Mouse (Mus musculus): ENCODE results near the gene Dazl. TPM values are rescaled to one million over a fixed set of nuclear protein-coding genes. Genes with fewer than 3 reads are reported as not detected.

The Dazl gene
- polyA plus RNA-seq, 1 experiment from 2014 or later, result 0.31 TPM

DNA sequence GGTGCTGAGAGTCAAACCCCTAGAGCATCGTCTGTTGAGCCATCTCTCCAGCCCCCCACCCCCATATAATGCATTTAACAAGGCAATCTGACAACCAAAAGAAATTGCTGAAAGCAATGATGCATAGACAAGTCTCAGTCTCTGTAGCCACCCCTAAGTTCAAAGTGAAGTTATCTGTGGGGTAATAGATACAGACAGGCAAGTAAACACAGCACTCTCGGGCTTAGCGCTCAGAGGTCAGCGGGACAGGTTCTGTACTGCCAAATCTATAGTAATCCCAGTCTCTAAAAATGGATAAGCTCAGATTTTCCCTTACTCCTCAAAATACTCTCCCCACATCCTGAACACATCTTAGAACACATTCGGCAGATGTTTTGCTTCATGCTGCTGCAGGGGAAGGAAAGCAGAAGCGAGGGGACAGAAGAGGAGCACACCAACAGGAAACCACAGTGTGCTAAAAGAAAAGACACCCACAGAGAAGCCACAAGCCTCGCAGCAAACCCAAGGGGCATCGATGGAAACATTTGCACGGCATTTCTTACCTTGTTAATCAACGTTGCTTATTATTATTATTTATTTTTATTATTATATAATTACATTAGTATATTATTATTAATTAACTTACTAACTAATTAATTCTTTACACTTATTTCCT, 16.8 kb upstream of the Dazl start:
- ATAC-seq (ENCODE audit: borderline replicate concordance, extremely low read depth, low FRiP score, low TSS enrichment), result peak; percentile 59; the same call in 1 of the 2 replicates
- no peak overlapping the region for H3K27ac ChIP-seq
- no peak overlapping the region for H3K9ac ChIP-seq
- WGBS, result 48% methylated on average over 10 of the region's 10 CpGs
- no peaks in the 10 kb centered on the region for H3K4me1 ChIP-seq
- no peaks in the 10 kb centered on the region for H3K9me3 ChIP-seq
- H3K4me3 ChIP-seq, result no peak overlapping the region
- H3K36me3 ChIP-seq, result no peaks in the 10 kb centered on the region
- H3K4me2 ChIP-seq, result no peak overlapping the region
- no peaks in the 10 kb centered on the region for H3K27me3 ChIP-seq

DNA sequence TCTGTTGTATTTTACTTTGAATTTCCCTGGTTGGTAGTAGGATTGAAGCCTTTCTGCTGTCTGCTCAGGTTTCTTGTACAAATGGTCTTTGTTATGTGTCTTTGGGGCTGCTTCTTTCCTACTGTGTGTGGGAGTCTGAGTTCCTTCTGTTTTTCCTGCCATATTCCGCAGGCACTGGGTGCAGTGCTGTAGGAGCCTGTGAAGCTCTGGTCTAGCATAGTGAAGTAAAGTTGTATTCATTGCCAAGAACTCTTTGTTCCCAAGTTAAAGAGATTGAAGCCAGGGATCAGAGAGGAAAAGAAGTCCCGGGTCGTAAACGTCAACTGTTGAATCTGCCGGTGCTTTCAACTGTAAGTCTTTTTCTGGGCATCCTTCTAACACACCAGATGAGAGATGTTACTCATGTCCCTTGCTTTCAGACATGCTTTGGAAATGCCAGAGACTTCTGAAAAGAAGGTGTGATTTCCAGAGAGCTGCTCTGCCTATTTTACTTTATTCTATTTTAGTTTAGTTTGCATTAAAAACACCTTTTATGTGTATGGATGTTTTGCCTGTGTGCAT, 16.2 kb upstream of the Dazl start:
- H3K9ac ChIP-seq, result no peak overlapping the region
- no peaks in the 10 kb centered on the region for H3K27me3 ChIP-seq
- H3K36me3 ChIP-seq, result no peaks in the 10 kb centered on the region
- no peak overlapping the region for H3K27ac ChIP-seq
- H3K4me3 ChIP-seq, result no peak overlapping the region
- WGBS, result 53% methylated on average over 5 of the region's 5 CpGs
- no peak for ATAC-seq (ENCODE audit: borderline replicate concordance, extremely low read depth, low FRiP score, low TSS enrichment)
- H3K9me3 ChIP-seq, result no peaks in the 10 kb centered on the region
- no peak overlapping the region for H3K4me2 ChIP-seq
- no peaks in the 10 kb centered on the region for H3K4me1 ChIP-seq

DNA sequence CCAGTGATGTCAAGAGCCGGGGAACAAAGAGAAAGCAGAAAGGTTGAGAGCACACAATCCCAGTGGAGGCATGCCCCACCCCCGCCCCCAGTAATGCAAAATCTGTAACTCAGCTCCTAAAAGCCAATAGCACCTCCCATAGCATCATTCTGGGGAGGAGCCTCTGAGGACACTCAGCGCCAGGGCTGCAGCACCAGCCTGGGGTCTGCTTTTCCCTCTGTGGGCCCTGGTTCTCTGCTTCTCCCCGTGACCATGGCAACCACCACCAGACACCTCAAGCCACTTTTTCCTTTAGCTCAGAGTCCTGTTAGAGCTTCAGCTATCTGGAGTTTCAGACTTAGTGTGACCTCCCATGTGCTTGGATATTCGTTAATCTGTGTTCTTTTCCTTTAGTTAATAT, 15.4 kb upstream of the Dazl start:
- no peak for ATAC-seq (ENCODE audit: borderline replicate concordance, extremely low read depth, low FRiP score, low TSS enrichment)
- no peaks in the 10 kb centered on the region for H3K27me3 ChIP-seq
- no peaks in the 10 kb centered on the region for H3K4me1 ChIP-seq
- no peak overlapping the region for H3K27ac ChIP-seq
- no peak overlapping the region for H3K4me2 ChIP-seq
- 41% methylated on average over 5 of the region's 5 CpGs for WGBS
- no peak overlapping the region for H3K9ac ChIP-seq
- no peaks in the 10 kb centered on the region for H3K9me3 ChIP-seq
- no peak overlapping the region for H3K4me3 ChIP-seq
- H3K36me3 ChIP-seq, result no peaks in the 10 kb centered on the region

DNA sequence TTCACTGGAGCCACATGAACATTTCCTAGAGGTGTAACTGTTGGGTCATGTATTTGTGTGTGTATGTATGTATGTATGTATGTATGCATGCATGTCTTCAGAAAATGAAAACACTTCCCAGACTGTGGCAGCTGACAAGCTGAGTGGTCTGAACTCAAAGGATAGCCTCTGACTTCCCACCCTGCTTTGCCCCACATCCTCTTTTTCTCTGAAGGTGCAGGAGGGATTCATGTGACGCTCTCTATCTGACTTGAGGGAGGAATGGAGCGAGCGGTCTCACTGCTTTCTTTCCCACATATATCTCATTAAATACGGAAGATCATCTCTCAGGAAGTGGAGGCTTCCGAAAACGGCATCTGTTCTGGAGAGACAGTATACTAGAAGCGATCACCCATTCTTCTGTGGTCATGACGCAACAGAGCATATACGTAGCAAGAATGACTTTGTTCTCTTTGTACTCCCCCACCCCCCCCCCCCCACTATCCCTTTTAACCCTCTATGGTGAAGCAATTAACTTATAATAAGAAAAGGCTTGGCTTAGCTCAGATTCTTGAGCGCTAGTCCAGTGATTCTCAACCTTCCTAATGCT, 14.7 kb upstream of the Dazl start:
- Histone ChIP-seq H3K4me1 (no peaks in the 10 kb centered on the region), H3K27me3 (no peaks in the 10 kb centered on the region), H3K27ac (no peak overlapping the region), H3K9me3 (no peaks in the 10 kb centered on the region), H3K36me3 (no peaks in the 10 kb centered on the region), H3K9ac (no peak overlapping the region), H3K4me2 (no peak overlapping the region), H3K4me3 (no peak overlapping the region)
- no peak for ATAC-seq (ENCODE audit: borderline replicate concordance, extremely low read depth, low FRiP score, low TSS enrichment)
- 82% methylated on average over 10 of the region's 10 CpGs for WGBS

DNA sequence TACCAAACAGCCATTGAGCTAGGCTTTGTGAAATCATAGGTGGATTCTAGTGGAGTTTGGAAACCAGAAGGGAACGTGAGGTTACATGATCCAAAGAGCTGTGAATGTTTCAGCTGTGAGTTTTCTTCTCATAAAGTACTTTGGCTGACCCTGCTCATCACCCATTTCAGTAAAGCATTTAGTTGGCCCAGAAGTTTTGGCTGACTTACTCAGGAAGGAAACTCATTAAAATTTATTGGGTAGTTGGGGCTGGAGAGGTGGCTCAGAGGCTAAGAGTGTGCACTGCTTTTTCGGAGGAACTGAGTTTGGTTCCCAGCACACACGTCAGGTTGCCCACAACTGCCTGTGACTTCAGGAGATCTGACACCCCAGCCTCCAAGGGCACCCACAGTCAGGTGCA, 9.4 kb upstream of the Dazl start:
- H3K27ac ChIP-seq, result no peak overlapping the region
- H3K9me3 ChIP-seq, result no peaks in the 10 kb centered on the region
- no peaks in the 10 kb centered on the region for H3K36me3 ChIP-seq
- no peak overlapping the region for H3K4me3 ChIP-seq
- no peak for ATAC-seq (ENCODE audit: borderline replicate concordance, extremely low read depth, low FRiP score, low TSS enrichment)
- 70% methylated on average over 3 of the region's 3 CpGs for WGBS
- H3K4me2 ChIP-seq, result no peak overlapping the region
- H3K27me3 ChIP-seq, result no peaks in the 10 kb centered on the region
- H3K9ac ChIP-seq, result no peak overlapping the region
- no peaks in the 10 kb centered on the region for H3K4me1 ChIP-seq

DNA sequence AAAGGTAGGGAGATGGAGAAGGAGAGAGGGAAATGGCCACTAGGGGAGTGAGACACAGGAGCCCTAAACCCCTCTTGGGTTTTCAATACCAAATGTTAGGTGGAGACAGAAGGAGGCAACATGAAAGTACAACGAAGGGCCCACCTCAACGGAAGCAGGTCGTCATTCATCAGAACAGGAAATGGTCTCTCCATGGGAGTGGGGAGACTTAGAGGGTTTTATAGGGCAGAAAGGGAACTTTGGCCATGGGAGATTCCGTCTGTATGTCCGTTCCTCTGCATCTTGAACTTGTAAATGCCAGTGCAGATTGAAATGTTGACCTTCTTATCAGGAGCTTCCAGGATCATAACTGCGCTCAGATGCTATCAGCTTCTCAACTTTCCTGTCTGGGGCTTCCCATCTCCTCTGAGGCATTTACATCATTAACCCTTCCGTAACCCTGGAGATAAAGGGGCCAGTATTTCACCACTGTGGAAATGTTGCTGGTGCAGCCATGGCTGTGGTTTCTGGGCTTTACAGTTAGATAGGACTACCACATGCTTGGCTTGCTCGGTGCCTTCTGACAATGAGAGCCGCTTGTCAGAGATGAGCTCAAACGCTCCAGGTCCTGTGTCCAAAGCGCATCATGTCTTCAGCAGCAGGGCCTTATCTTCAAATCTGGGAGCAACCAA, 6.9 kb upstream of the Dazl start:
- Histone ChIP-seq H3K36me3 (no peaks in the 10 kb centered on the region), H3K4me1 (no peaks in the 10 kb centered on the region), H3K27ac (no peak overlapping the region), H3K27me3 (no peaks in the 10 kb centered on the region), H3K9me3 (no peaks in the 10 kb centered on the region), H3K4me2 (no peak overlapping the region), H3K4me3 (no peak overlapping the region), H3K9ac (no peak overlapping the region)
- no peak for ATAC-seq (ENCODE audit: borderline replicate concordance, extremely low read depth, low FRiP score, low TSS enrichment)
- WGBS, result 68% methylated on average over 11 of the region's 11 CpGs

DNA sequence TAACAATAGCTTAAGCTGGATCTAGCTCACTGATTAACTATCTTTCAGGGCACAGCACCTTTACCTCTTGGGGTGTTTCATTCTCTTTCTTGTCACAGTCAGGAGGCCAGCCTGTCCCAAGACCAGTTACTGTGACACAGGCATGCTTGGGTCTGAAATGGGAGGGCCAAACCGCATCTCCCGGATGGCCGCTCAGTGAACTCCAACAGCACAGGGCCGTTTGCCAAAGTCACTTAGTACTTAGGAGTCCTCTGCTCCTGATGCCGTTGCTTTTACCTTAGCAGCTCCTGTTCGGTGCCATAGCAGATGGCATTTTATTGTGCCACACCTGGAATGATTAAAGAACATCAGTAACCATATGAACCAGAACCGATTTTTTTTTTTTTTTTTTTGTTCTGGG, 5.4 kb upstream of the Dazl start:
- no peaks in the 10 kb centered on the region for H3K27me3 ChIP-seq
- 70% methylated on average over 7 of the region's 7 CpGs for WGBS
- H3K4me3 ChIP-seq, result no peak overlapping the region
- H3K4me2 ChIP-seq, result no peak overlapping the region
- H3K27ac ChIP-seq, result no peak overlapping the region
- ATAC-seq (ENCODE audit: borderline replicate concordance, extremely low read depth, low FRiP score, low TSS enrichment), result no peak
- H3K9me3 ChIP-seq, result peaks cover under 1% of the 10 kb centered on the region; the same call in 1 of the 2 replicates
- no peak overlapping the region for H3K9ac ChIP-seq
- no peaks in the 10 kb centered on the region for H3K36me3 ChIP-seq
- no peaks in the 10 kb centered on the region for H3K4me1 ChIP-seq

DNA sequence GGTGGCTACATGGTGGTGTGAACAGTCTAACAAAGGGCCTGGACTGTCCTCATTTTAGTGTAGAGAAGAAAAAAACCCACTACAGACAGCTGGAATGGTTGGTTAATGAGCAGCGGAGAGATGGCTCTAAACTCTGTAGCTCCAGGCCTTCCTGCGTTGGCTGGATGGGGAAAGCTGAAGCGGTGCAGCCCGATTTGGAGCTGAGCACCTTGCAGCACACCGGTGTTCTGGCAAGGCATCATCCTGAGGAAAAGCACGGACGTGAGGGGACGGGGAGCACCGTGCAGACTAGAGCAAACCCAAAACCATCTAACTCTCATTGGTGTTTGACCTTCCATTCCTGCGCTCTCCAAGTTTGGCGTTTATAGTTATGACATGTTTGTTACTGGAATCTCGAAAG, 1.3 kb upstream of the Dazl start:
- no peak for ATAC-seq (ENCODE audit: borderline replicate concordance, extremely low read depth, low FRiP score, low TSS enrichment)
- 86% methylated on average over 12 of the region's 12 CpGs for WGBS
- H3K4me1 ChIP-seq, result peaks cover 3% of the 10 kb centered on the region; the same call in 1 of the 2 replicates
- H3K27me3 ChIP-seq, result no peaks in the 10 kb centered on the region
- H3K4me2 ChIP-seq, result no peak overlapping the region
- no peak overlapping the region for H3K9ac ChIP-seq
- H3K4me3 ChIP-seq, result no peak overlapping the region
- H3K9me3 ChIP-seq, result peaks cover 8% of the 10 kb centered on the region; the same call in 1 of the 2 replicates
- no peaks in the 10 kb centered on the region for H3K36me3 ChIP-seq
- H3K27ac ChIP-seq, result no peak overlapping the region

DNA sequence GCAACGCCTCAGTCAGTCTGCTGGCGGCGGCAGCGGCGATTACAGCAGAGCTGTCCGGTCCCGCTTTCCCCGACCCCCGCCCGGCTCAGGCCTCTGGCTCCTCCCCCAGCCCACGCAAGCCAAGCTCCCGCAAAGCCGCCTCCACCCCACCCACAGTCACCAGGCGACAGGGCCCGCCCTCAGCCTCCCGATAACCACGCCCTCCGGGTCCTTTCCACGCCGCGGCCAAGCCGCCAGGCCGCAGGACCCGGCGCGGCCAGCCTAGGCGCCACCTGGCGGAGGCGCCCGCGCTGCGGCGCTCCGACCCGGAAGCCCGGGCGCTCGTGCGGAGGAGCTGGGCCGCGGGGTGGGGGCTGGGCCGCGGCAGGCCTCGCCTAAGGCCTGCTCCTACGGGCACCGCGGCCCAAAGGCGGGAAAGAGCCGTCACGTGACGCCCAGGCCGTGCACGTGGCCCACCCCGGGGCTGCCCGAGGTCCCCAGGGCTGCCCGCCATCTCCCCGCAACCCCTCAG, 720 bp downstream of the Dazl start:
- Histone ChIP-seq H3K4me2 (peak overlapping the region; percentile 72), H3K36me3 (no peaks in the 10 kb centered on the region), H3K4me1 (peaks cover 3% of the 10 kb centered on the region; the same call in 1 of the 2 replicates), H3K27me3 (no peaks in the 10 kb centered on the region), H3K9ac (peak overlapping the region; percentile 53), H3K9me3 (peaks cover 8% of the 10 kb centered on the region; the same call in 1 of the 2 replicates), H3K4me3 (peak overlapping the region; percentile 47), H3K27ac (peak overlapping the region; percentile 66)
- 4% methylated on average over 42 of the region's 57 CpGs for WGBS
- peak; percentile 97 for ATAC-seq (ENCODE audit: borderline replicate concordance, extremely low read depth, low FRiP score, low TSS enrichment)

DNA sequence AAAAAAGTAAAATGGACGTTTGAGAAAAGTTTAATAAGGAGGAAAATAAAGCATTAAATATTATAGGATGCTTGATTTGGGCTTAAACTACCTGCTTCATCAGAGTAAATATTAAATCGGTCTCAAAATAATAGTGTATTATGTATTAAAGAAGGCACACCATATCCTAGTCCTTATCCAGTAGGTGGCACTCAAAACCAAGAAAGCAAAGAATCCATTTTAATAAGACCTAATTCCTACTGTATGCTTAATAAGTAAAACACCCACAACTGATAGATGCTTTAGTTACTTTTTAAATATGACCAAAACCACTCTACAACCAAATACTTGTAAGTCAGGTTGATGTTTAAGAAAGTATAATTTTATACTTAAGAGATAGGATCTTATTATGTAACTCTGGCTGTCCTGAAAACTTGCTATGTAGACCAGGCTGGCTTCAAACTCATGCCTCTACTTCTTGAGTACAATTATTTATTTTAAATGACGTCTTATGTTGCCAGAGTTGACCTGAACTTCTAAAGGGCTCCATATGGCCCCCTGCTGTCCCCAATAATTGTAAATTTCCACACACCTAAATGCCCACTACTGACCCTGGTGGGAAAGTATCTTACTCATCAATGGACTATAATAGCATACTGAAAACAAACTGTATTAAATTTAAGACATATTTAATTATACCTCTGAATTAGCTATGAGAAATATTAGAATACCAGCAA, 1.8 kb downstream of the Dazl start:
- no peaks in the 10 kb centered on the region for H3K36me3 ChIP-seq
- peaks cover 3% of the 10 kb centered on the region; the same call in 1 of the 2 replicates for H3K4me1 ChIP-seq
- H3K9ac ChIP-seq, result no peak overlapping the region
- H3K4me2 ChIP-seq, result no peak overlapping the region
- WGBS, result 10% methylated on average over 3 of the region's 3 CpGs
- H3K27me3 ChIP-seq, result no peaks in the 10 kb centered on the region
- ATAC-seq (ENCODE audit: borderline replicate concordance, extremely low read depth, low FRiP score, low TSS enrichment), result no peak
- no peak overlapping the region for H3K4me3 ChIP-seq
- H3K9me3 ChIP-seq, result peaks cover 8% of the 10 kb centered on the region; the same call in 1 of the 2 replicates
- no peak overlapping the region for H3K27ac ChIP-seq

DNA sequence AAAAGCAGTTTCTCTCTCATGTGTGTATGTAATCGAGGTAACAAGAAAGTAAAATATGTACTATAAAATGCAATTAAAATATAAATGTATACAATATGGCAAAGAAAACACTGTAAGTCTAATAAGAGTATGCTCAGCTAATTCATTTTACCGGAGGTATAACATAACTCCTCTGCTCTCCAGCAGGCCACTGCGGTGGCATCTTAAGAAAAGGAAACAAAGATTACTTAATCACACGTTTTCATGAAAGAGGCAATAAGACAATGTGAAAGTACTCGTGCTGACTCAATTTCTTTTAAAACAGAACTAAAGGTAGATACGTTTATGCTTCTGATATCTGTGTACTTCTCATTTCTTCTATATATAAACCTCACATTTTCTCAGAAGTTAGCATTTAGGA, 8.6 kb downstream of the Dazl start:
- Histone ChIP-seq H3K36me3 (no peaks in the 10 kb centered on the region), H3K9ac (no peak overlapping the region), H3K4me1 (no peaks in the 10 kb centered on the region), H3K4me2 (no peak overlapping the region), H3K4me3 (no peak overlapping the region), H3K9me3 (no peaks in the 10 kb centered on the region), H3K27ac (no peak overlapping the region), H3K27me3 (no peaks in the 10 kb centered on the region)
- no peak for ATAC-seq (ENCODE audit: borderline replicate concordance, extremely low read depth, low FRiP score, low TSS enrichment)
- WGBS, result 65% methylated on average over 6 of the region's 6 CpGs

Data from lung, embryonic 15.5 days (tissue).